Mouse (Mus musculus): ENCODE data around the gene Mybphl. TPM values are rescaled to one million over a fixed set of nuclear protein-coding genes. Genes with fewer than 3 reads are reported as not detected.

Mybphl gene
- total and polyA plus RNA-seq, 2 experiments from 2014 or later = 49.3 to 90.0 TPM

DNA sequence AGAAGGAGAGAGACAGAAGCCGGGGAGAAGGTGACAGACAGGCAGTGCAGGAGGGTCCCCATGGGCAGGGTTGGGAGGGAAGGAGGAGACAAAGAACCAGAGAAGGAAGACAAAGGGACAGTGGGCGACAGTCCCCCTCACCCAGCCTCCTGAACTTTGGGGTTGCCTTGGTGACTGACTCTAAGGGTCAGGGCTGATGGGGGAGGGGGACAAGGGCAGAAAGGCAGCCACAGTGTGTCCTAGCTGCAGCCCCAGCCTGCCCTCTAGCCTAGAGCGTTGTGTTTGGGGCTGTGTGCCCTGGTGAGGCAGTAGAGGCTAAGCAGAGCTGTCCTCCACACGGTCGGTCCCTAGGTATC, 45.6 kb downstream of the Mybphl start:
- Histone ChIP-seq H3K27me3 (ENCODE audit: control insufficient read depth, insufficient read depth, low read length) (0 out of 2 replicates have a peak, but pooled peaks cover 6% of the 10 kb centered on the region), H3K4me3 (ENCODE audit: low read depth, low read length) (no peak overlapping the region), H3K4me1 (ENCODE audit: control insufficient read depth, insufficient read depth) (peaks cover 3% of the 10 kb centered on the region; the same call in 1 of the 2 replicates), H3K36me3 (replicated peaks; ENCODE audit: control insufficient read depth, insufficient read depth, low read length) (no peaks in the 10 kb centered on the region; the same call in 1 of the 2 replicates), H3K27ac (ENCODE audit: low read depth) (no peak overlapping the region), H3K4me2 (ENCODE audit: low read depth, low read length) (no peak overlapping the region), H3K9me3 (replicated peaks; ENCODE audit: control insufficient read depth, low read length) (0 out of 2 replicates have a peak, but pooled peaks cover 10% of the 10 kb centered on the region), H3K9ac (replicated peaks; ENCODE audit: low read depth, low read length) (no peak overlapping the region)
- WGBS = 45% methylated on average over 5 of the region's 5 CpGs
- DNase-seq (ENCODE audit: low spot score) (no peak), ATAC-seq (ENCODE audit: insufficient read depth, low read depth) (no peak)
- no peak for TF ChIP-seq EP300 (IDR thresholded peaks at IDR 0.05; ENCODE audit: low read depth)
- no peak for TF ChIP-seq CTCF (IDR thresholded peaks at IDR 0.05; ENCODE audit: low read depth)

DNA sequence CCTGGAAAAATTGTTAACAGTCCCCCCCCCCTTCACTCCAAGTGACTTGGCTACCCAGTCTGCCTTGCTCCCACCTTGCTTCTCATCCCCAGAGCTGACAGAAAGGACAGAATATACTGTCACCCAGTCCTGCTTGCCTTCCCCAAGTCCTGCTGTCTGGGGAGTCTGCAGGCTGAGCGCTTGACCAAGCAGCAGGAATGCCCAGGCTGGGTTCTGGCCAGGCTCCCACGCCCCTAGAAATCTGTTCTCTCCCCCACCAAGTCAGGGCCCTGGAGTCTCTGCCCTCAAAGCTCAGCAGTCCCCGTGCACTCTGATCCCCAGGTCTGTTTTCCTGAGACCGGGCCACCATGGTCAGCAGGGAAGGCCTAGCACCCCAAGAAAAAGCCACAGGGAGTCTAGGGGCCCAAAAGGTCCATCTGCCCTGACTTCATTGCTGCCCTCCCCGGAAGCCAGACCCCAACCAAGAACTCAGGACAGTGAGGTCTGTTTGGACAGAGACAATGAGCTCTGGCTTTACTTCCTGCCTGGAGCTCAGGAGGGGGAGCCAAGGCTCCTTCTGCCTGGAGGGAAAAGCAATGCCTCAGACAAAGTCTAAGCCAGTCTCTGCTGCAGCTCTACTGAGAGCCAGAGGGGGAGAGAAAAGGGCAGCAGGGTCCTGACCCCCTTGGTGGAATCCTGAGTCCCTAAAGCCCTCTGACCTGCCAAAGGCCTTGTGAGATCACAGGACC, 46.5 kb downstream of the Mybphl start:
- Histone ChIP-seq H3K27me3 (ENCODE audit: control insufficient read depth, insufficient read depth, low read length) (peaks cover 6% of the 10 kb centered on the region; the same call in 1 of the 2 replicates), H3K9me3 (replicated peaks; ENCODE audit: control insufficient read depth, low read length) (0 out of 2 replicates have a peak, but pooled peaks cover 10% of the 10 kb centered on the region), H3K4me2 (ENCODE audit: low read depth, low read length) (no peak overlapping the region), H3K9ac (replicated peaks; ENCODE audit: low read depth, low read length) (0 out of 2 replicates have a peak overlapping the region, but pooled peaks have one; percentile 26), H3K36me3 (replicated peaks; ENCODE audit: control insufficient read depth, insufficient read depth, low read length) (no peaks in the 10 kb centered on the region; the same call in 1 of the 2 replicates), H3K4me3 (ENCODE audit: low read depth, low read length) (no peak overlapping the region), H3K27ac (ENCODE audit: low read depth) (no peak overlapping the region), H3K4me1 (ENCODE audit: control insufficient read depth, insufficient read depth) (peaks cover 9% of the 10 kb centered on the region; the same call in 1 of the 2 replicates)
- TF ChIP-seq CTCF (IDR thresholded peaks at IDR 0.05; ENCODE audit: low read depth) (no peak), EP300 (IDR thresholded peaks at IDR 0.05; ENCODE audit: low read depth) (no peak)
- ATAC-seq (ENCODE audit: insufficient read depth, low read depth) = no peak
- WGBS = 54% methylated on average over 5 of the region's 5 CpGs
- DNase-seq (ENCODE audit: low spot score) = no peak

DNA sequence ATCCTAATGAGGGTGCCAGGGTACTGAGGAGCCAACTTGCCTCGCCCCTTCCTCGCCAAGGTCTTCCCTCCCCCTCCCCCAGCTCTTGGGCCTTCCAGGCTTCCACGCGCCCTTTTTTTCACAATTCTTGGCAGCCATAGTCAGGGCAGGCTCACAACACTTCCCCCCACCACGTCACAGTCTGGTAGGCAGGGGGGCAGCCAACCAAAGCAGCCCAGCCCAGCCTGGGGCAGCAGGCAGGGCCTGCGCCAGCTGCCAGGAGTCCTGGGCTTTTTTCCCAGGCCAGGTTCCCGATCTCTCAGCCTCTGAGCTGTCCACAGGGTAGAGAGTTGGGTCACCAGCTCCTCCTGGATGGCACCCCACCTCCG, 47.0 kb downstream of the Mybphl start:
- no peak overlapping the region for H3K27ac ChIP-seq (ENCODE audit: low read depth)
- peaks cover 12% of the 10 kb centered on the region for H3K27me3 ChIP-seq (ENCODE audit: control insufficient read depth, insufficient read depth, low read length)
- peaks cover 9% of the 10 kb centered on the region; the same call in 1 of the 2 replicates for H3K4me1 ChIP-seq (ENCODE audit: control insufficient read depth, insufficient read depth)
- WGBS = 66% methylated on average over 8 of the region's 8 CpGs
- 0 out of 2 replicates have a peak, but pooled peaks have one; percentile 36 for ATAC-seq (ENCODE audit: insufficient read depth, low read depth)
- DNase-seq (ENCODE audit: low spot score) = no peak
- no peak for TF ChIP-seq EP300 (IDR thresholded peaks at IDR 0.05; ENCODE audit: low read depth)
- TF ChIP-seq CTCF (IDR thresholded peaks at IDR 0.05; ENCODE audit: low read depth) = no peak
- no peaks in the 10 kb centered on the region; the same call in 1 of the 2 replicates for H3K36me3 ChIP-seq (replicated peaks; ENCODE audit: control insufficient read depth, insufficient read depth, low read length)
- no peak overlapping the region for H3K4me2 ChIP-seq (ENCODE audit: low read depth, low read length)
- no peak overlapping the region for H3K9ac ChIP-seq (replicated peaks; ENCODE audit: low read depth, low read length)
- H3K9me3 ChIP-seq (replicated peaks; ENCODE audit: control insufficient read depth, low read length) = 0 out of 2 replicates have a peak, but pooled peaks cover 10% of the 10 kb centered on the region
- no peak overlapping the region for H3K4me3 ChIP-seq (ENCODE audit: low read depth, low read length)

DNA sequence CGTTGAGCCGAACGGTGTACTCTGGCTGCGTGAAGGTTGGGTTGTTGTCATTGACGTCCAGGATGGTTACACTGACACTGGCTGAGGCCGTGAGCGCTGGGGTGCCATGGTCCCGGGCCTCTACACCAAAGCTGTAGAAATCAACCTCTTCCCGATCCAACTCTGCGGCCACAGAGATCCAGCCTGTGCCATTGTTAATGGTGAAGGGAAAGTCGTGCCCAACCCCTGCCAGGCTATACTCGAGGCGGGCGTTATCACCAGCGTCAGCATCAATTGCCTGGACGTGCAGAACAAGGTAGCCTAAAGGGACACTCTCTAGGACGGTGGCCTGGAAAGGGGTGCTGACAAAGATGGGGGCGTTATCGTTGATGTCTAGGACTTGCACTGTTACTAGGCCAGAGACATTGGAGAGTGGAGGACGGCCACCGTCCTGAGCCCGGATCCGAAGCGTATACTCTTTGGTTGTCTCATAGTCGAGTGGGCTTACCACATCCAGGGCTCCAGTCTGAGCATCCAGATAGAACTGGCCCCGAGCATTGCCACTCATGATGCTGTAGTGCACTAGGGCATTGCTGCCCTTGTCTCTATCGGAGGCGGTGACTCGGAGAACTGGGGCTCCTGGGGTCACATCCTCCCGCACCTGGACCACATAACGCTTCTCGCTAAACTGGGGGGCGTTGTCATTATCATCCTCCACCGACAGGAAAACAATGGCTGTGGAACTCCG, 49.1 kb downstream of the Mybphl start:
- H3K9me3 ChIP-seq (replicated peaks; ENCODE audit: control insufficient read depth, low read length) = 0 out of 2 replicates have a peak, but pooled peaks cover 10% of the 10 kb centered on the region
- 97% methylated on average over 35 of the region's 35 CpGs for WGBS
- H3K4me2 ChIP-seq (ENCODE audit: low read depth, low read length) = no peak overlapping the region
- H3K4me1 ChIP-seq (ENCODE audit: control insufficient read depth, insufficient read depth) = peaks cover 9% of the 10 kb centered on the region; the same call in 1 of the 2 replicates
- H3K27ac ChIP-seq (ENCODE audit: low read depth) = no peak overlapping the region
- H3K27me3 ChIP-seq (ENCODE audit: control insufficient read depth, insufficient read depth, low read length) = peaks cover 20% of the 10 kb centered on the region
- no peak overlapping the region for H3K4me3 ChIP-seq (ENCODE audit: low read depth, low read length)
- no peak for ATAC-seq (ENCODE audit: insufficient read depth, low read depth)
- DNase-seq (ENCODE audit: low spot score) = no peak
- no peaks in the 10 kb centered on the region; the same call in 1 of the 2 replicates for H3K36me3 ChIP-seq (replicated peaks; ENCODE audit: control insufficient read depth, insufficient read depth, low read length)
- H3K9ac ChIP-seq (replicated peaks; ENCODE audit: low read depth, low read length) = no peak overlapping the region
- TF ChIP-seq CTCF (IDR thresholded peaks at IDR 0.05; ENCODE audit: low read depth) (no peak), EP300 (IDR thresholded peaks at IDR 0.05; ENCODE audit: low read depth) (no peak)
